Mouse (Mus musculus): ENCODE data around the gene Adamts9. TPM values are rescaled to one million over a fixed set of nuclear protein-coding genes. Genes with fewer than 3 reads are reported as not detected.

Gene Adamts9
- polyA plus RNA-seq, 1 experiment from 2014 or later: 4.7 TPM

DNA sequence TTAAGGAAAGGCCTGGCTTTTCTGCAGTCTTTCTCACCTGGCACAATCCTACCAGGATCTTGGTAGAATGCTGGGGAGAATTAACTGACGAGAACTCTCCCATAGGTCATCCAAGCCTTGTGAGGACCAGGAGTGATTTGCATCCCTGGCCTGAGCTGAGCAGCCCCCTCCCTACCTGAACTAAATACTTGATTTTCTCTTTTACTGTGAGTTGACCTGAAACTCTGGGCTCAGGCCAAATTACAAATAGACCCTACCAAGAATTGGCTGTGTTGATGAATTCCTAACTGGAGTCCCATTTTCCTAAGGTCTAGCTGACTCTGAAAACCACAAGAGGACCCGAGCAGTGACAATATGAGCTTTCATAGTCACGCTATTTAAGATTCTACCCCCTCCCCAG, 25.4 kb upstream of the Adamts9 start:
- DNase-seq (ENCODE audit: low spot score): no peak
- Histone ChIP-seq H3K9me3 (ENCODE audit: control insufficient read depth, low read length) (no peaks in the 10 kb centered on the region), H3K27me3 (ENCODE audit: control insufficient read depth, insufficient read depth, low read length) (no peaks in the 10 kb centered on the region), H3K9ac (ENCODE audit: low read depth, low read length) (no peak overlapping the region), H3K4me1 (replicated peaks; ENCODE audit: control insufficient read depth, insufficient read depth, low read length) (no peaks in the 10 kb centered on the region), H3K27ac (ENCODE audit: low read depth, low read length) (no peak overlapping the region), H3K36me3 (ENCODE audit: control insufficient read depth, insufficient read depth, low read length) (no peaks in the 10 kb centered on the region), H3K4me2 (replicated peaks; ENCODE audit: low read depth, low read length) (no peak overlapping the region), H3K4me3 (ENCODE audit: low read depth, low read length) (no peak overlapping the region)
- WGBS: 62% methylated on average over 3 of the region's 3 CpGs
- no peak for ATAC-seq (ENCODE audit: low FRiP score)

DNA sequence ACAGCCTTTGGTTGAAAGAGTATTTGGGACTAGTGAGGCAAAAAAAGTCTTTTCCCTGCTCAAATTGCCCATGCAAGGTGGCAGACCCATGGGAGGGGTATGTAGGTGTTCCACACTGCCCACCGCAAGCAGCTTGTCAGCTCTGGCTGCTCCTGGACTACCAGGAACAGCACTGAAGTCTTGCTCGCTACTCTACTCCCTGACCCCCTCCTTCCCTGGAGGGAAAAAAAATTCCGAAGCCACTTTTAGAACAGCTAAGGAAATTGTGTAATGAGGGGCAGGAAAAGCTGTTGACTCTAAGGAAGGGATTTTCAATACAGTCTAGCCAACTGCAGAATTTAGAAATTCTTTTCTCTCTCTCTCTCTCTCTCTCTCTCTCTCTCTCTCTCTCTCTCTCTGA, 24.9 kb upstream of the Adamts9 start:
- 73% methylated on average over 3 of the region's 3 CpGs for WGBS
- Histone ChIP-seq H3K4me3 (ENCODE audit: low read depth, low read length) (no peak overlapping the region), H3K27me3 (ENCODE audit: control insufficient read depth, insufficient read depth, low read length) (no peaks in the 10 kb centered on the region), H3K4me1 (replicated peaks; ENCODE audit: control insufficient read depth, insufficient read depth, low read length) (no peaks in the 10 kb centered on the region), H3K36me3 (ENCODE audit: control insufficient read depth, insufficient read depth, low read length) (no peaks in the 10 kb centered on the region), H3K4me2 (replicated peaks; ENCODE audit: low read depth, low read length) (no peak overlapping the region), H3K9ac (ENCODE audit: low read depth, low read length) (no peak overlapping the region), H3K9me3 (ENCODE audit: control insufficient read depth, low read length) (no peaks in the 10 kb centered on the region), H3K27ac (ENCODE audit: low read depth, low read length) (no peak overlapping the region)
- ATAC-seq (ENCODE audit: low FRiP score) (no peak), DNase-seq (ENCODE audit: low spot score) (no peak)

DNA sequence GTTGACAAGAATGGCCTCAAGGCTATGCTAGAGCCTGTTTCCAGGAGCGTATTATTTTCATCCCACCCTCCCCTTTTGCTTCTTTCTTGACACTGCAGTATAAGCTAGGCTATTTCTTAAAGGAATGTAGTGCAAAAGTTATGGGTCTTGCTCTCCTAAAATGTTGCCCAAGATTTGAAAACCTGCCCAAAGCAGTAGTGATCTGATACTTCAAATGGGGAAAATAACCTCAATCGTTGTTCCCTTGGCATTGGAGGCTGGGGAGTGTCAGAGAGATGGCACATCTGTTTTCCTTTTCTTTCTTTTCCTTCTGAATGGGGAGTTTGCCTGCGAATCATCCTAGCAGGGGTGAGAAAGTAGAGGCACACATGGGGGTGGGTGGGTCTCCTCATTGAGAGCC, 19.7 kb upstream of the Adamts9 start:
- DNase-seq (ENCODE audit: low spot score) (no peak), ATAC-seq (ENCODE audit: low FRiP score) (no peak)
- H3K36me3 ChIP-seq (ENCODE audit: control insufficient read depth, insufficient read depth, low read length): no peaks in the 10 kb centered on the region
- no peak overlapping the region for H3K4me3 ChIP-seq (ENCODE audit: low read depth, low read length)
- H3K4me1 ChIP-seq (replicated peaks; ENCODE audit: control insufficient read depth, insufficient read depth, low read length): no peaks in the 10 kb centered on the region
- no peak overlapping the region for H3K27ac ChIP-seq (ENCODE audit: low read depth, low read length)
- 80% methylated on average over 3 of the region's 3 CpGs for WGBS
- H3K4me2 ChIP-seq (replicated peaks; ENCODE audit: low read depth, low read length): no peak overlapping the region
- no peak overlapping the region for H3K9ac ChIP-seq (ENCODE audit: low read depth, low read length)
- no peaks in the 10 kb centered on the region for H3K9me3 ChIP-seq (ENCODE audit: control insufficient read depth, low read length)
- H3K27me3 ChIP-seq (ENCODE audit: control insufficient read depth, insufficient read depth, low read length): no peaks in the 10 kb centered on the region

DNA sequence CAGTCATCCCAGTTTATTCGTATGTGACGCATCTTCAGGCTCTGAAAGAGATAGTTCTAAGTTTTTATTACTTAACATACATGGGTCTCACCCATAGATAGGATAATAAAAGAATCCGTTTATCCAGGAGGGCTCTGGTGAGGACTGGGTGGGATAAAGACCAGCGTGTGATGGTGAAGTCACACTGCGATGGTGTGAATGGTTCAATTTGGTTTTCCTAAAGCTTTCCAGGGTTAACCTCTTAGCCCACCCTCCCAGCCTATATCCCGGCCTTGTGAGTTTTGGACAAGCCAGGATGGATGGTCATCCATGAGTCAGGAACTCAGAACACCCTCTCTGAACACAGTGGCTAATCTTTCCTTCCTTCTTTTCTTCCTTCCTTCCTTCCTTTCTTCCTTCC, 17.7 kb upstream of the Adamts9 start:
- Histone ChIP-seq H3K36me3 (ENCODE audit: control insufficient read depth, insufficient read depth, low read length) (no peaks in the 10 kb centered on the region), H3K9me3 (ENCODE audit: control insufficient read depth, low read length) (no peaks in the 10 kb centered on the region), H3K27me3 (ENCODE audit: control insufficient read depth, insufficient read depth, low read length) (no peaks in the 10 kb centered on the region), H3K4me1 (replicated peaks; ENCODE audit: control insufficient read depth, insufficient read depth, low read length) (no peaks in the 10 kb centered on the region), H3K4me2 (replicated peaks; ENCODE audit: low read depth, low read length) (no peak overlapping the region), H3K9ac (ENCODE audit: low read depth, low read length) (no peak overlapping the region), H3K4me3 (ENCODE audit: low read depth, low read length) (no peak overlapping the region), H3K27ac (ENCODE audit: low read depth, low read length) (no peak overlapping the region)
- ATAC-seq (ENCODE audit: low FRiP score) (no peak), DNase-seq (ENCODE audit: low spot score) (no peak)
- WGBS: 90% methylated on average over 6 of the region's 6 CpGs

DNA sequence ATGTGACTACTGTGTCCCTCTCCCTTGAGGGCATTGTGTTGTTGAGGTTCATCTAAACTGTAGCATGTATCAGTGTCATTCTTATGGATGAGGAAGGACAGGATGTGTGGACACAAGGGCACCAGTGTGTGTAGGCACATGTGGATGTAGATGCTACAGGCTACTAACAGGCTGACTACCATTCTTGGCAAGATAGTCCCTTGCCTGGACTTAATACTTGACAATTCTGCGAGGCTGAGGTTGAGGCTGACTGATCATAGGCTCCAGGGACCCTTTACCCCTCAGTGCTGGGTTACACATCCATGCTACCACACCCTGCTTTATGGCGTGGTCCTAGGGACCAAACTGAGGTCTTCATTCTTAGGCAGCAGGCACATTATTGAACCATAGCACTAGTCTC, 16.1 kb upstream of the Adamts9 start:
- Histone ChIP-seq H3K4me1 (replicated peaks; ENCODE audit: control insufficient read depth, insufficient read depth, low read length) (no peaks in the 10 kb centered on the region), H3K9ac (ENCODE audit: low read depth, low read length) (no peak overlapping the region), H3K36me3 (ENCODE audit: control insufficient read depth, insufficient read depth, low read length) (no peaks in the 10 kb centered on the region), H3K27ac (ENCODE audit: low read depth, low read length) (no peak overlapping the region), H3K4me2 (replicated peaks; ENCODE audit: low read depth, low read length) (no peak overlapping the region), H3K27me3 (ENCODE audit: control insufficient read depth, insufficient read depth, low read length) (no peaks in the 10 kb centered on the region), H3K4me3 (ENCODE audit: low read depth, low read length) (no peak overlapping the region), H3K9me3 (ENCODE audit: control insufficient read depth, low read length) (no peaks in the 10 kb centered on the region)
- WGBS: 87% methylated on average over 2 of the region's 2 CpGs
- no peak for DNase-seq (ENCODE audit: low spot score)
- no peak for ATAC-seq (ENCODE audit: low FRiP score)

DNA sequence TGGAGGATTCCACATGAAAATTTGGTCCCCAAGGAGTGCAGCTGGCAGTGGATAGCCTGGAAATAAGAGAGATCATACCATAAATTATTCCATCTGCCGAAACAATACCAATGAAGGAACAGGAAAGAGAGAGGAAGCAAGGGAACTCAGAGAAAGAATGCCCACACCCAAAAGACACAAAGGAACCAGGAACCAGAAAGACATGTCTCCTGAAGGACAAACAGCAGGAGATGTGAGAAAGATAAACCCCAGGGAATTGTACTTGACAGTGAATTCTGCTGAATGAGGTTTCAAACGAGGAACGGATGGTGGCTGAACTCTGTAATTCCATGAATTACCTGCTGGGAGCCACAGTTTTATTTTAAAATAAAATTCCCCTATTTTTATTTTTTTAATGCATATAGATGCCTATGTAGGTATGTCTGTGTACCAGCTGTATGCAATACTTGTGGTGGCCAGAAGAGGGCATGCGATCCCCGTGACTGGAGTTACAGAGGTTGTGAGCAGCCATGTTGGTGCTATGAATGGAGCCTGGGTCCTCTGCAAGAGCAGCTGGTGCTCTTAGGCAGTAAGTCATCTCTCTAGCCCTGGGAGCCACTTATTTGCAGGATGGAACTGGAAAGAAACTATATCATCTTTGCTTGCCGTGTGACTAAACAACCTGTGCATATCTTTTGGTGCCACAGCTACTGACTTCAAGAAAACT, 4.2 kb upstream of the Adamts9 start:
- ATAC-seq (ENCODE audit: low FRiP score) (no peak), DNase-seq (ENCODE audit: low spot score) (no peak)
- H3K4me1 ChIP-seq (replicated peaks; ENCODE audit: control insufficient read depth, insufficient read depth, low read length): no peaks in the 10 kb centered on the region
- no peak overlapping the region for H3K9ac ChIP-seq (ENCODE audit: low read depth, low read length)
- no peak overlapping the region for H3K4me3 ChIP-seq (ENCODE audit: low read depth, low read length)
- H3K36me3 ChIP-seq (ENCODE audit: control insufficient read depth, insufficient read depth, low read length): no peaks in the 10 kb centered on the region
- no peaks in the 10 kb centered on the region for H3K9me3 ChIP-seq (ENCODE audit: control insufficient read depth, low read length)
- no peak overlapping the region for H3K4me2 ChIP-seq (replicated peaks; ENCODE audit: low read depth, low read length)
- 91% methylated on average over 6 of the region's 6 CpGs for WGBS
- H3K27me3 ChIP-seq (ENCODE audit: control insufficient read depth, insufficient read depth, low read length): peaks cover 20% of the 10 kb centered on the region
- H3K27ac ChIP-seq (ENCODE audit: low read depth, low read length): no peak overlapping the region

DNA sequence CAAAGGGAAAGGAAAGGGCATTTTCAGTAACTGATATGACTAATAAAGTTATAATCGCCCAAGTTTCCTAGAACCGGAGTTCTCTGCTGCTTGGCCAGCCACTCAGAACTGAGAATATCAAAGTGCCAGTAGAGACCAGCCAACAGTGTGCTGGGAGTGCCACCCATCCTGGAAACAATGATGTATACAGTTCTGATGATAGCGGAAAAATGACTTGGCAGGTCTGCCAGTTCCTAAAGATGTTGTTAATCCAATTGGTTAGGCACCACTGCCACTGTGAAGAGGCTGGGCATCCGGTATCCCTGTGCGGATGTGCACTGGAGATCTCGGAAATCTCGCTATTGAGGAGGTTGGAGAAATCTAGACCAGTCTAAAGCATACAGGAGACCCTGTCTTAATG, 1.4 kb upstream of the Adamts9 start:
- Histone ChIP-seq H3K36me3 (ENCODE audit: control insufficient read depth, insufficient read depth, low read length) (no peaks in the 10 kb centered on the region), H3K4me3 (ENCODE audit: low read depth, low read length) (no peak overlapping the region), H3K27me3 (ENCODE audit: control insufficient read depth, insufficient read depth, low read length) (peaks cover 28% of the 10 kb centered on the region), H3K4me2 (replicated peaks; ENCODE audit: low read depth, low read length) (no peak overlapping the region), H3K9me3 (ENCODE audit: control insufficient read depth, low read length) (no peaks in the 10 kb centered on the region), H3K27ac (ENCODE audit: low read depth, low read length) (no peak overlapping the region), H3K4me1 (replicated peaks; ENCODE audit: control insufficient read depth, insufficient read depth, low read length) (peaks cover 9% of the 10 kb centered on the region), H3K9ac (ENCODE audit: low read depth, low read length) (no peak overlapping the region)
- ATAC-seq (ENCODE audit: low FRiP score) (no peak), DNase-seq (ENCODE audit: low spot score) (no peak)
- 57% methylated on average over 7 of the region's 7 CpGs for WGBS

DNA sequence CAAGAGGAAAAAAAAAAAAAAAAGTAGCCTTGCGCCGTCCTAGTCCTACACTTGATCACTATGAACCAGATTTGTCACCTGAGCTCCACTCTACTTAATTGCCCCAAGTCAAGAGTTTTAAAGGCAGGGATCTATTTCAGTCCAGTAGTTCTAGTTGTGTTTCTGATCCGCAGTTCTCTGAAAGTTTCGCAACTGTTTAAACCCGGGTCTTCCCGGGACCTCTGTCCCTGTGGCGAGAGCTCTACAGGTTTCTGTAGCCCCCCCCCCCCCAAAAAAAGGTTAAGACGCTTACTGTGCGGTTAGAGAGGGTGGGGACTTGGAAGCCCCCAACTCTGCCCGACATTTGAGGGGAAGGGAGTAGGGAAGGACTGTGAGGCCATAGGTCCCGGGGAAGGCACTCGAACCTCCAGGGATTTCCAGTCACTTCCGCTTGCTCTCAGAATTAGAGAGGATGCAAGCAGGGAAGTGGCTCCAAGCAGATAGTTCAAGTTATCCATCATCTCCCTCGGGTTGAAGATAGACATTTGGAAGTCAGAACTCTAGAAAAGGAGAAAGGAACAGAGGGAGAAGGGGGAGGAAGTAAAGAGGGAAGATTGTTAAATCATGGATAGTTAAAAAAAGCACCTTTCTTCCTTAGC, 875 bp upstream of the Adamts9 start:
- ATAC-seq (ENCODE audit: low FRiP score) (no peak), DNase-seq (ENCODE audit: low spot score) (peak; percentile 30)
- peaks cover 30% of the 10 kb centered on the region for H3K27me3 ChIP-seq (ENCODE audit: control insufficient read depth, insufficient read depth, low read length)
- 3% methylated on average over 14 of the region's 14 CpGs for WGBS
- no peak overlapping the region for H3K27ac ChIP-seq (ENCODE audit: low read depth, low read length)
- peaks cover 9% of the 10 kb centered on the region for H3K4me1 ChIP-seq (replicated peaks; ENCODE audit: control insufficient read depth, insufficient read depth, low read length)
- H3K4me3 ChIP-seq (ENCODE audit: low read depth, low read length): peak overlapping the region; percentile 48
- no peak overlapping the region; the same call in 1 of the 2 replicates for H3K9ac ChIP-seq (ENCODE audit: low read depth, low read length)
- peak overlapping the region; percentile 93 for H3K4me2 ChIP-seq (replicated peaks; ENCODE audit: low read depth, low read length)
- H3K36me3 ChIP-seq (ENCODE audit: control insufficient read depth, insufficient read depth, low read length): no peaks in the 10 kb centered on the region
- H3K9me3 ChIP-seq (ENCODE audit: control insufficient read depth, low read length): no peaks in the 10 kb centered on the region
